Mouse (Mus musculus): ENCODE data around the gene Akap1.

GRCm38 (mm10) chr11:88862355-88862754 is 2.0 kb downstream of the Akap1 start:
- TF ChIP-seq CTCF (IDR thresholded peaks at IDR 0.05; ENCODE audit: low read depth) (no peak), EP300 (IDR thresholded peaks at IDR 0.05; ENCODE audit: low read depth) (no peak)

Data from heart, postnatal 0 days (tissue).